Mouse (Mus musculus) liver, postnatal 0 days (tissue): ENCODE data around the gene Hpn. TPM values are rescaled to one million over a fixed set of nuclear protein-coding genes. Genes with fewer than 3 reads are reported as not detected.
A peak's percentile ranks its signal among the peaks of the same experiment; 100 is the strongest.

Experiments
- ATAC-seq: fragments of 200-750 bp; cut with Nextera tagmentation; 2 replicates; pipeline ENCODE4 v1.8.0; 2017; ENCODE audit warnings: mild to moderate bottlenecking, moderate library complexity
- DNase-seq: peaks from one replicate; pipeline ENCODE4 v3.0.0-alpha.2; 2016
- H3K27ac ChIP-seq: fragments of 300-500 bp; sonication (generic); 2 replicates; pipeline ENCODE4 v1.5.1; 2014; ENCODE audit warnings: antibody characterized with exemption, moderate library complexity, mild to moderate bottlenecking, low read depth
- H3K27me3 ChIP-seq: fragments of 300-500 bp; sonication (generic); 2 replicates; pipeline ENCODE4 v1.6.1; 2014; ENCODE audit warnings: low read length, control low read depth, mixed read lengths; ENCODE audit not compliant: insufficient read depth
- H3K36me3 ChIP-seq: fragments of 300-500 bp; sonication (generic); replicated peaks from 2 replicates; pipeline ENCODE4 v1.6.1; 2014; ENCODE audit warnings: mild to moderate bottlenecking, control low read depth, low read length, moderate library complexity, mixed read lengths; ENCODE audit not compliant: insufficient read depth
- H3K4me1 ChIP-seq: fragments of 300-500 bp; sonication (generic); 2 replicates; pipeline ENCODE4 v1.6.1; 2014; ENCODE audit warnings: antibody characterized with exemption, mild to moderate bottlenecking, control low read depth; ENCODE audit not compliant: insufficient read depth
- H3K4me2 ChIP-seq: fragments of 300-500 bp; sonication (generic); 2 replicates; pipeline ENCODE4 v1.6.1; 2014; ENCODE audit warnings: low read depth, mild to moderate bottlenecking, low read length, moderate library complexity, mixed read lengths
- H3K4me3 ChIP-seq: fragments of 300-500 bp; sonication (generic); 2 replicates; pipeline ENCODE4 v1.5.1; 2014; ENCODE audit warnings: low read depth, low read length
- H3K9ac ChIP-seq: fragments of 300-500 bp; sonication (generic); replicated peaks from 2 replicates; pipeline ENCODE4 v1.6.1; 2014; ENCODE audit warnings: mild to moderate bottlenecking, moderate library complexity
- H3K9me3 ChIP-seq: fragments of 300-500 bp; sonication (generic); 2 replicates; pipeline ENCODE4 v1.6.1; 2016; ENCODE audit warnings: mild to moderate bottlenecking, control low read depth, low read length, mixed read lengths
- CTCF ChIP-seq: sonication (generic); IDR thresholded peaks from 2 replicates; pipeline ENCODE4 v1.5.1; 2016; ENCODE audit warnings: antibody characterized with exemption, low read depth
- EP300 ChIP-seq: IDR thresholded peaks from 2 replicates; pipeline ENCODE4 v1.6.1; 2016; ENCODE audit warnings: antibody characterized with exemption, low read depth, mild to moderate bottlenecking
- WGBS: fragments of 180-500 bp; shearing (Covaris S2); extraction: QIAGEN DNeasy Blood & Tissue Kit; methylation state at CpG from one replicate; pipeline ENCODE4 v1.1.7; 2014; ENCODE audit not compliant: insufficient replicate concordance; 5-methylcytosine and 5-hydroxymethylcytosine counted together
- polyA plus RNA-seq: library from polyadenylated mRNA; unstranded; fragments of >200 nt; fragmentation: Nextera tagmentation; extraction: Ambion mirVana; gene quantifications from 2 replicates; pipeline ENCODE4 v1.2.1, GENCODE M21; 2015

Gene Hpn
- polyA plus RNA-seq, 1 experiment from 2014 or later, result 250 TPM

- no peak for ATAC-seq
- H3K36me3 ChIP-seq, result no peaks in the 10 kb centered on the region
- no peaks in the 10 kb centered on the region for H3K9me3 ChIP-seq
- H3K9ac ChIP-seq, result peak overlapping the region; percentile 16; the same call in 1 of the 2 replicates
- peak overlapping the region; percentile 67 for H3K4me2 ChIP-seq
- H3K27me3 ChIP-seq, result peaks cover 43% of the 10 kb centered on the region
- H3K4me3 ChIP-seq, result peak overlapping the region; percentile 38; the same call in 1 of the 2 replicates
- peaks cover 9% of the 10 kb centered on the region for H3K4me1 ChIP-seq
- no peak for TF ChIP-seq CTCF
- TF ChIP-seq EP300, result no peak
- no peak overlapping the region for H3K27ac ChIP-seq
- peak; percentile 70 for DNase-seq
- WGBS, result 12% methylated on average over 34 of the region's 34 CpGs
Measured at GRCm38 (mm10) chr7:31052636-31053434, 62.3 kb downstream of the Hpn start.

GRCm38 (mm10) chr7:31052251-31052635, 62.8 kb downstream of the Hpn start:
- 12% methylated on average over 22 of the region's 22 CpGs for WGBS
- ATAC-seq (no peak), DNase-seq (no peak)
- H3K27me3 ChIP-seq, result peaks cover 43% of the 10 kb centered on the region
- 0 out of 2 replicates have a peak overlapping the region, but pooled peaks have one; percentile 29 for H3K4me2 ChIP-seq
- no peaks in the 10 kb centered on the region for H3K9me3 ChIP-seq
- no peak overlapping the region for H3K27ac ChIP-seq
- H3K4me1 ChIP-seq, result peaks cover 9% of the 10 kb centered on the region
- 0 out of 2 replicates have a peak overlapping the region, but pooled peaks have one; percentile 6 for H3K4me3 ChIP-seq
- H3K36me3 ChIP-seq, result no peaks in the 10 kb centered on the region
- peak overlapping the region; percentile 16; the same call in 1 of the 2 replicates for H3K9ac ChIP-seq
- no peak for TF ChIP-seq EP300
- no peak for TF ChIP-seq CTCF

DNA sequence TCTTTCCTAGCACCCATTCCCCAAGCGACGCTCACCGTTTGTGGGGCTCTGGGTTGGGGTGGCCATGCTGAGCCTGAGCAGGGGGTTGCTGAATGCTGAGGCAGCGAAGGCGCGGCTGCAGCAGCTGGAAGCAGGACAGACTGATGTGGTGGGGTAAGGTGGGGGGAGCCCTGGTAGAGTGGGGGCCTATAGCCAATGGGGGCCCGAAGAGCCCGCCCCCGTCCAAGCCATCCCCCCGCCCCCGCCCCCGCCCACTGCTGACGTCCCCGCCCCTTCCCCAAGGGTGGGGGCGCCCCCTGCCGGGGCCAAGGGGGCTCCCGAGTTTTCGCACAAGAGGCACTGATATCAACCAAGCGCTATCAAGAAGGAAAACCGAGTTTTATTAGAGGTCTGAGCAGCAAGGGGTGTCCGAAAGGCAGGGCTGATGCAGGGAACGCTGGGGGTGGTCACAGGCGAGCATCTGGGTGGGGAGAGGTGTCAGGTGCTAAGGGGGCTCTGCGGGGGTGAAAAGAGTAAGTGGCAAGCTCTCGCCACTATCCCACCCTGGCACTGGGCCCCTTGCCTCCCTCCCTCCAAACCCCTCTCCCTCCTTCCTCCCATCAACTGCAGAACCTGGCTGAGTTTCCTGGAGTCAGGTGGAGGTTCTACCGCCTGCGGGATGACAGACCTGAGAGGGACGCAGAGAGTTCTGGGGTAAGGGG, 63.6 kb downstream of the Hpn start, which contains the start of gene Fxyd7:
Fxyd7 (minus strand) TSS at position 147 of the 701 bp plus-strand sequence.
- ATAC-seq (no peak), DNase-seq (no peak)
- H3K36me3 ChIP-seq, result no peaks in the 10 kb centered on the region
- H3K4me3 ChIP-seq, result no peak within 1 kb of the TSS
- H3K4me2 ChIP-seq, result 0 out of 2 replicates have a peak within 1 kb of the TSS, but pooled peaks have one; percentile 9
- peaks cover 9% of the 10 kb centered on the region for H3K4me1 ChIP-seq
- H3K9ac ChIP-seq, result no peak within 1 kb of the TSS
- no peak within 1 kb of the TSS for H3K27ac ChIP-seq
- peaks cover 43% of the 10 kb centered on the region for H3K27me3 ChIP-seq
- TF ChIP-seq EP300 (no peak), CTCF (no peak; the same call in 1 of the 2 replicates)
- no peaks in the 10 kb centered on the region for H3K9me3 ChIP-seq
- 12% methylated on average over 20 of the region's 28 CpGs for WGBS

DNA sequence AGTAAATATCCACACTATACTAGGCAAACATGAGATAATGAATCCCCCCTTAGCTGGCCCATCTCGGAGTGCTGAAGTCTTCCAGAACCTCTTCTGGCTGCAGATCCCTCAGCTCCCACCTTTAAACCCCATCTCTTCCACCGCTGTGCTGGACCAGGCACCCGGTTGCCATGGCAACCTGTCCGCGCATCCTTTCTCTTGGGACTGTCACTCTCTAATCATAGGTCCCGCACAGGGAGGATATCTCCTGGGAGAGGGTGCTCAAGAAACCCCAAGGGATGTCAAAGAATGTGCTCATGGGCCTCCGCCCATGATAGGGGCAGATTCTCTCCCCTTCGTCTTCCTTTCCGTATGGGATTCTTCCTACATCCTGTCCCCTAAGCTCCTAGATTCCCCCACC, 64.2 kb downstream of the Hpn start:
- WGBS, result 9% methylated on average over 9 of the region's 9 CpGs
- H3K27me3 ChIP-seq, result peaks cover 43% of the 10 kb centered on the region
- H3K9me3 ChIP-seq, result no peaks in the 10 kb centered on the region
- ATAC-seq (no peak), DNase-seq (no peak)
- TF ChIP-seq CTCF (no peak), EP300 (no peak)
- H3K4me3 ChIP-seq, result no peak overlapping the region
- H3K9ac ChIP-seq, result no peak overlapping the region
- H3K4me2 ChIP-seq, result 0 out of 2 replicates have a peak overlapping the region, but pooled peaks have one; percentile 9
- H3K36me3 ChIP-seq, result no peaks in the 10 kb centered on the region
- H3K4me1 ChIP-seq, result peaks cover 9% of the 10 kb centered on the region
- no peak overlapping the region for H3K27ac ChIP-seq

DNA sequence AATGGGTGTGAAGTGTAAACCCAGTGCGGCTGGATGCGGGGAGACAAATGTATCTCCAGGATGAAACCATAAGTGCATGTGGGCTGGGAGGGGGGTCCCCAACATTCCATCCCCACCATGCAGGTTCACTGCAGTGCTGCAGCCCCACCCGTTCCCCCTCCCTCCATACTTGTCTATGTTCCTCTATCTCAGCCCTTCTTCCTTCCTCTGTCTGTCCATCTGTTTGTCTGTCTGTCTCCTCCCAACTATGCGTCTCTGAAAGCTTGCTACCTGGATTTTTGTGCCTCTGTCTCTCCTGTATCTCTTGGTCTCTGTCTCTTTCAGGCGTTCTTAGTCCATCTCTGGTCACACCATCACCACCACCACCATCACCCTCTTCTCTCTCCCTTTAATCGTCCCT, 64.6 kb downstream of the Hpn start:
- 14% methylated on average over 6 of the region's 6 CpGs for WGBS

GRCm38 (mm10) chr7:31049846-31050281, 65.2 kb downstream of the Hpn start:
- Histone ChIP-seq H3K4me2 (no peak overlapping the region), H3K27ac (no peak overlapping the region), H3K27me3 (peaks cover 43% of the 10 kb centered on the region), H3K4me3 (no peak overlapping the region), H3K36me3 (no peaks in the 10 kb centered on the region), H3K9ac (no peak overlapping the region), H3K4me1 (peaks cover 9% of the 10 kb centered on the region), H3K9me3 (no peaks in the 10 kb centered on the region)
- DNase-seq (no peak), ATAC-seq (no peak)
- TF ChIP-seq EP300, result no peak
- no peak for TF ChIP-seq CTCF
- 9% methylated on average over 10 of the region's 15 CpGs for WGBS

More for the DNA sequence above, 64.6 kb downstream of the Hpn start:
- H3K4me3 ChIP-seq, result no peak overlapping the region
- peaks cover 43% of the 10 kb centered on the region for H3K27me3 ChIP-seq
- H3K27ac ChIP-seq, result no peak overlapping the region
- no peaks in the 10 kb centered on the region for H3K36me3 ChIP-seq
- no peak overlapping the region for H3K9ac ChIP-seq
- no peak for TF ChIP-seq CTCF
- TF ChIP-seq EP300, result no peak
- H3K4me2 ChIP-seq, result no peak overlapping the region
- DNase-seq, result no peak
- peaks cover 9% of the 10 kb centered on the region for H3K4me1 ChIP-seq
- no peaks in the 10 kb centered on the region for H3K9me3 ChIP-seq
- ATAC-seq, result no peak
